Mouse (Mus musculus) CH12.LX (cell line): Measurements from ENCODE around the gene Mindy4b-ps. TPM values are rescaled to one million over a fixed set of nuclear protein-coding genes. Genes with fewer than 3 reads are reported as not detected.

ENCODE experiments used
- DNase-seq: peaks from one replicate; pipeline ENCODE4 v3.0.0-alpha.2; 2013; ENCODE audit errors: extremely low read depth
- H3K27ac ChIP-seq: 2 replicates; pipeline ENCODE4 v1.5.1; 2012; ENCODE audit warnings: low read depth, mild to moderate bottlenecking, control low read depth, moderate library complexity; ENCODE audit not compliant: insufficient read depth
- H3K27me3 ChIP-seq: replicated peaks from 2 replicates; pipeline ENCODE3; 2012; ENCODE audit warnings: inconsistent platforms
- H3K36me3 ChIP-seq, 2 experiments: replicated peaks in 1 of 2; 2 replicates each; pipeline versions ENCODE3 to v1.6.1; 2012; ENCODE audit warnings: inconsistent platforms in 1 of 2, low read length in 1 of 2, mild to moderate bottlenecking in 1 of 2, mixed read lengths in 1 of 2, moderate library complexity in 1 of 2; ENCODE audit not compliant: control insufficient read depth in 1 of 2, insufficient read depth in 1 of 2
- H3K4me1 ChIP-seq, 2 experiments: 2 replicates each; pipeline ENCODE4 v1.6.1; 2012; ENCODE audit warnings: inconsistent platforms in 1 of 2, moderate library complexity in 1 of 2; ENCODE audit not compliant: insufficient read depth in 2 of 2, control insufficient read depth in 1 of 2
- H3K4me2 ChIP-seq: 2 replicates; pipeline ENCODE4 v1.6.1; 2012; ENCODE audit warnings: low read depth, mild to moderate bottlenecking, control low read depth; ENCODE audit not compliant: poor library complexity, insufficient read depth, severe bottlenecking
- H3K4me3 ChIP-seq, 3 experiments: fragments of 150-350 bp in 1 of 3; sonication (generic) in 1 of 3; replicated peaks in 1 of 3; 2 replicates each; pipeline versions ENCODE3 to v1.5.1; 2011 to 2012; ENCODE audit warnings: low read depth in 2 of 3, low read length in 2 of 3, mild to moderate bottlenecking in 2 of 3, moderate library complexity in 2 of 3, control low read depth in 1 of 3, improper control_type of control experiment in 1 of 3, inconsistent platforms in 1 of 3, mixed read lengths in 1 of 3; ENCODE audit not compliant: poor library complexity in 1 of 3
- H3K79me2 ChIP-seq: replicated peaks from 2 replicates; pipeline ENCODE4 v1.6.1; 2012; ENCODE audit warnings: mild to moderate bottlenecking, moderate library complexity; ENCODE audit not compliant: control insufficient read depth, poor library complexity, insufficient read depth, severe bottlenecking; ENCODE audit errors: extremely low read depth
- H3K9ac ChIP-seq: 2 replicates; pipeline ENCODE4 v1.6.1; 2012; ENCODE audit warnings: low read depth, mild to moderate bottlenecking, control low read depth, moderate library complexity; ENCODE audit not compliant: insufficient read depth
- H3K9me3 ChIP-seq: replicated peaks from 2 replicates; pipeline ENCODE3; 2012; ENCODE audit warnings: low read length, inconsistent platforms, mixed read lengths
- CTCF ChIP-seq, 2 experiments: IDR thresholded peaks in 1 of 2; conservative IDR thresholded peaks in 1 of 2; 2 replicates each; pipeline ENCODE4 v1.5.1; 2011 to 2012; ENCODE audit warnings: low read depth in 2 of 2, low read length in 2 of 2, improper control_type of control experiment in 1 of 2, inconsistent platforms in 1 of 2, mild to moderate bottlenecking in 1 of 2, moderate library complexity in 1 of 2
- E2F4 ChIP-seq: IDR thresholded peaks from 2 replicates; pipeline ENCODE4 v1.6.1; 2011; ENCODE audit warnings: low read depth, low read length, improper control_type of control experiment; ENCODE audit not compliant: insufficient replicate concordance
- IRF4 ChIP-seq: IDR thresholded peaks from 2 replicates; pipeline ENCODE4 v1.6.1; 2014; ENCODE audit warnings: low read depth, mild to moderate bottlenecking, inconsistent platforms, low read length, improper control_type of control experiment
- JUN ChIP-seq: IDR thresholded peaks from 2 replicates; pipeline ENCODE4 v1.6.1; 2011; ENCODE audit warnings: low read depth, mild to moderate bottlenecking, low read length, improper control_type of control experiment, moderate library complexity; ENCODE audit not compliant: insufficient read depth
- MAFK ChIP-seq: IDR thresholded peaks from 2 replicates; pipeline ENCODE4 v1.6.1; 2011; ENCODE audit warnings: low read length, improper control_type of control experiment; ENCODE audit not compliant: insufficient replicate concordance
- MYC ChIP-seq: IDR thresholded peaks from 2 replicates; pipeline ENCODE4 v1.6.1; 2011; ENCODE audit warnings: low read depth, mild to moderate bottlenecking, improper control_type of control experiment, low read length
- PAX5 ChIP-seq: IDR thresholded peaks from 2 replicates; pipeline ENCODE4 v1.6.1; 2012; ENCODE audit warnings: low read length, inconsistent platforms, mixed read lengths
- POLR2A ChIP-seq: IDR thresholded peaks from 2 replicates; pipeline ENCODE4 v1.6.1; 2011; ENCODE audit warnings: low read depth, mild to moderate bottlenecking, improper control_type of control experiment, low read length
- RAD21 ChIP-seq: IDR thresholded peaks from 2 replicates; pipeline ENCODE4 v1.6.1; 2011; ENCODE audit warnings: low read depth, mild to moderate bottlenecking, low read length, improper control_type of control experiment, moderate library complexity
- SMC3 ChIP-seq: IDR thresholded peaks from 2 replicates; pipeline ENCODE4 v1.6.1; 2011; ENCODE audit warnings: low read depth, low read length, improper control_type of control experiment
- dilution Hi-C: fragments of 300-500 bp; cut with MboI; formaldehyde crosslinking; loops from 2 replicates; pipeline ENCODE4 v1.14.3; 2020; ENCODE audit warnings: low sequenced_read_pairs; ENCODE audit not compliant: extremely low pct_unique_long_range_greater_than_20kb, extremely low pct_ligation_motif_present
- in situ Hi-C: fragments of 300-500 bp; cut with MboI; formaldehyde crosslinking; loops from 3 replicates; pipeline ENCODE4 v1.14.3; 2019; ENCODE audit warnings: low sequenced_read_pairs, low pct_ligation_motif_present, low pct_unique_long_range_greater_than_20kb, mixed read lengths
- polyA plus RNA-seq: library from polyadenylated mRNA; unstranded; fragments of >175 nt; gene quantifications from 2 replicates; pipeline ENCODE4 v1.2.1, GENCODE M21; 2012; ENCODE audit warnings: low read depth; ENCODE audit not compliant: insufficient read length
- total RNA-seq, 2 experiments: library from RNA; depleted of rRNA; stranded (reverse); fragments of 300-350 nt in 1 of 2; fragments of >200 nt in 1 of 2; gene quantifications; 2 replicates each; pipeline ENCODE4 v1.2.3; 2012 to 2014

The Mindy4b-ps gene
- total and polyA plus RNA-seq, 3 experiments: not detected

- H3K9ac ChIP-seq: no peak overlapping the region
- H3K79me2 ChIP-seq: no peaks in the 10 kb centered on the region
Observed at GRCm38 (mm10) chr3:58754361-58754760, 67.8 kb downstream of the Mindy4b-ps start.

GRCm38 (mm10) chr3:58751818-58752620 is 70.1 kb downstream of the Mindy4b-ps start:
- DNase-seq: no peak
- Histone ChIP-seq H3K4me1 (peaks cover 19 to 46% of the 10 kb centered on the region in 2 experiments), H3K27ac (no peak overlapping the region), H3K4me3 (no peak overlapping the region), H3K9me3 (no peaks in the 10 kb centered on the region), H3K27me3 (no peaks in the 10 kb centered on the region), H3K79me2 (no peaks in the 10 kb centered on the region), H3K4me2 (no peak overlapping the region), H3K9ac (no peak overlapping the region), H3K36me3 (peaks cover 0 to 24% of the 10 kb centered on the region in 2 experiments)
- dilution Hi-C loops (no loop called here), in situ Hi-C loops (no loop called here)
- TF ChIP-seq RAD21: no peak
- no peak for TF ChIP-seq IRF4

More at GRCm38 (mm10) chr3:58754361-58754760, 67.8 kb downstream of the Mindy4b-ps start:
- dilution Hi-C loops: no loop called here
- H3K4me1 ChIP-seq: peaks cover 10 to 24% of the 10 kb centered on the region in 2 experiments
- H3K27me3 ChIP-seq: no peaks in the 10 kb centered on the region
- DNase-seq: no peak
- no peak overlapping the region for H3K27ac ChIP-seq
- in situ Hi-C loops: no loop called here
- no peak for TF ChIP-seq JUN
- TF ChIP-seq PAX5: no peak
- no peak for TF ChIP-seq POLR2A
- TF ChIP-seq MYC: no peak
- H3K4me3 ChIP-seq: no peak overlapping the region
- H3K4me2 ChIP-seq: no peak overlapping the region
- H3K36me3 ChIP-seq: peaks cover 6 to 30% of the 10 kb centered on the region in 2 experiments
- H3K9me3 ChIP-seq: peaks cover 7% of the 10 kb centered on the region

GRCm38 (mm10) chr3:58748724-58749123 is 73.4 kb downstream of the Mindy4b-ps start:
- Histone ChIP-seq H3K79me2 (no peaks in the 10 kb centered on the region), H3K4me2 (no peak overlapping the region), H3K4me1 (peaks cover 14 to 32% of the 10 kb centered on the region in 2 experiments), H3K27me3 (no peaks in the 10 kb centered on the region), H3K36me3 (peaks cover 0 to 35% of the 10 kb centered on the region in 2 experiments), H3K4me3 (no peak overlapping the region), H3K9ac (no peak overlapping the region), H3K9me3 (no peaks in the 10 kb centered on the region), H3K27ac (no peak overlapping the region)
- no peak for DNase-seq
- dilution Hi-C loops (no loop called here), in situ Hi-C loops (no loop called here)
- TF ChIP-seq SMC3 (peak; percentile 11; the same call in 1 of the 2 replicates), CTCF (conservative IDR thresholded peaks at IDR 0.05 in 1 of 2, IDR thresholded peaks at IDR 0.05 in 1 of 2; ENCODE audit: low read depth in 2 of 2, low read length in 2 of 2) (peak in 1 of 2 experiments; percentile 21; a peak in 1 of 4 replicates), MAFK (no peak), E2F4 (no peak)
